8 mouse cellular contexts compared by ENCODE assay signal in the genomic region with DNA sequence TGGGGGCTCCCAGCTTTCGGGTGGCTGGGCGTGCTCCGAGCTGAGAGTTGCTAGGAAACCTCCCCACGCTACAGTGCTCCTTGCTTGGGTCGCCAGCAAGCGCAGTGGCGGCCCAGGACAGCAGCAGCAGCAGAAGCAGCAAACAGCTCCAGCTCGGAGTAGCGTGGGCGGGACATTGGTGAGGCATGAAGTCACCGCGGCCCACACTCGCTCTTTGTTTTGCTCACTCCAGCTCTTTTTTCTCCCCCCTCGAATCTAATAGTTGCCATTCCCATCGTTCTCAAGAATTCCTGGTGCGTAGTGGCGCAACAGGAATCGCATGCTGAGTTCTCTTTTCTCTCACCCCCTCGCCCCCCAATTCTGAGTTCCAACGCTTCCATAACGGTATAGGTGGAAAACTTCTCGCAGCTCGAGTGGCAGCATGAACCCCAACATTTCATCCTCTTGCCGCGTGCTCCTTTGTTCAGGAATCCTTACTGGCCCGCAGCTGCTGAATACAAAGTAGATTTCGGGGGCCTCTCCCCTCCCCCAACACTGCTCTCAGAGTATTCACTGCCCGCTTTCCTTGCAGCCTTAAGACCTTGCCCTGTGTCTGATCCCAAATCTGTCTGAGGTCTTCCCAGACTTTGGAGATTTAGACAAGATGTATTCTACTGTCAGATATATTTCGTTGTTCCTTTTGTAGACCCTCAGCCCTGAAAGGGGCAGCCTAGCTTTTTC. TPM values are rescaled to one million over a fixed set of nuclear protein-coding genes. Genes with fewer than 3 reads are reported as not detected.
DNase-seq lines count a peak whose midpoint lies in the region; ATAC-seq and TF ChIP-seq lines count a peak whose summit lies in the region.

Itgb8 (minus strand) TSS at position 107 of the 720 bp plus-strand sequence.

- H3K9ac ChIP-seq in hindbrain, embryonic 12.5 days: peak within 1 kb of the TSS; percentile 75
- peak within 1 kb of the TSS; percentile 82 for H3K9ac ChIP-seq in lung, embryonic 14.5 days
- H3K9ac ChIP-seq in neural tube, embryonic 15.5 days (replicated peaks): peak within 1 kb of the TSS; percentile 58

- no peaks in the 10 kb centered on the region for H3K9me3 ChIP-seq in hindbrain, embryonic 12.5 days (replicated peaks)
- H3K9me3 ChIP-seq in lung, embryonic 14.5 days (ENCODE audit: low read depth, low read length): no peaks in the 10 kb centered on the region
- no peaks in the 10 kb centered on the region for H3K9me3 ChIP-seq in neural tube, embryonic 15.5 days (replicated peaks)

- TF ChIP-seq CTCF in lung, embryonic 14.5 days (IDR thresholded peaks at IDR 0.05; ENCODE audit: low read depth): no peak

- H3K27me3 ChIP-seq in hindbrain, embryonic 12.5 days: no peaks in the 10 kb centered on the region
- H3K27me3 ChIP-seq in lung, embryonic 14.5 days (ENCODE audit: insufficient read depth, low read length): 0 out of 2 replicates have a peak, but pooled peaks cover 3% of the 10 kb centered on the region
- no peaks in the 10 kb centered on the region for H3K27me3 ChIP-seq in neural tube, embryonic 15.5 days (replicated peaks)

- H3K4me1 ChIP-seq in hindbrain, embryonic 12.5 days: peaks cover 19% of the 10 kb centered on the region
- 0 out of 2 replicates have a peak, but pooled peaks cover 4% of the 10 kb centered on the region for H3K4me1 ChIP-seq in lung, embryonic 14.5 days (ENCODE audit: insufficient read depth)
- peaks cover 28% of the 10 kb centered on the region for H3K4me1 ChIP-seq in neural tube, embryonic 15.5 days

- WGBS in hindbrain, embryonic 12.5 days: 1% methylated on average over 29 of the region's 29 CpGs
- WGBS in lung, embryonic 14.5 days: under 1% methylated on average over 29 of the region's 29 CpGs
- WGBS in neural tube, embryonic 15.5 days: under 1% methylated on average over 29 of the region's 29 CpGs

- DNase-seq in R1 (ENCODE audit: low read depth, low spot score): peak; percentile 68
- peak; percentile 15 for DNase-seq in cerebellum, adult 8-10 months
- peak; percentile 56 to 64 for DNase-seq in layer of hippocampus, postnatal 10 days (ENCODE audit: low spot score in 2 of 2)
- DNase-seq in lung, embryonic 14.5 days: peak; percentile 93
- DNase-seq in thymus, postnatal 14 days: peak; percentile 42

- H3K4me3 ChIP-seq in hindbrain, embryonic 12.5 days: peak within 1 kb of the TSS; percentile 54
- H3K4me3 ChIP-seq in lung, embryonic 14.5 days (ENCODE audit: low read depth, low read length): peak within 1 kb of the TSS; percentile 64
- H3K4me3 ChIP-seq in neural tube, embryonic 15.5 days (replicated peaks): peak within 1 kb of the TSS; percentile 61

- H3K27ac ChIP-seq in hindbrain, embryonic 12.5 days: peak within 1 kb of the TSS; percentile 93
- peak within 1 kb of the TSS; percentile 94 for H3K27ac ChIP-seq in lung, embryonic 14.5 days (ENCODE audit: low read depth)
- peak within 1 kb of the TSS; percentile 88 for H3K27ac ChIP-seq in neural tube, embryonic 15.5 days (replicated peaks)

- no peaks in the 10 kb centered on the region for H3K36me3 ChIP-seq in hindbrain, embryonic 12.5 days
- no peaks in the 10 kb centered on the region for H3K36me3 ChIP-seq in lung, embryonic 14.5 days (ENCODE audit: insufficient read depth)
- no peaks in the 10 kb centered on the region for H3K36me3 ChIP-seq in neural tube, embryonic 15.5 days

- H3K4me2 ChIP-seq in hindbrain, embryonic 12.5 days (replicated peaks): peak within 1 kb of the TSS; percentile 70
- peak within 1 kb of the TSS; percentile 92 for H3K4me2 ChIP-seq in lung, embryonic 14.5 days
- H3K4me2 ChIP-seq in neural tube, embryonic 15.5 days: peak within 1 kb of the TSS; percentile 71

- peak; percentile 85 for ATAC-seq in frontal cortex, adult (ENCODE audit: low TSS enrichment)
- ATAC-seq in hindbrain, embryonic 12.5 days (ENCODE audit: low FRiP score): peak; percentile 94
- peak; percentile 98 for ATAC-seq in lung, embryonic 14.5 days (ENCODE audit: insufficient read depth)
- peak; percentile 95 for ATAC-seq in neural tube, embryonic 15.5 days (ENCODE audit: low FRiP score)

RNA-seq across cellular contexts. Expression of gene Itgb8, which starts in this region (rescaled TPM):
- 21.3 and 22.3 TPM in 2 replicates for polyA plus RNA-seq in hindbrain, embryonic 12.5 days (2016; fragmentation: Nextera tagmentation; extraction: Ambion mirVana)
- total RNA-seq in layer of hippocampus, postnatal 10 days (2021): 10 to 100 TPM; 31.2 TPM
- polyA plus RNA-seq in lung, embryonic 14.5 days (2014; fragmentation: Nextera tagmentation; extraction: Ambion mirVana): 4.1 and 4.6 TPM in 2 replicates
- polyA plus RNA-seq in neural tube, embryonic 15.5 days (2015; fragmentation: Nextera tagmentation; extraction: Ambion mirVana): 6.0 and 6.8 TPM in 2 replicates

Comparison
In these comparisons a context has a peak if more than half of its experiments do, and no peak if none do; other contexts are left out.
1. Peak in every context shown above with its lines: DNase-seq, ATAC-seq, H3K4me3 ChIP-seq and H3K27ac ChIP-seq.
2. DNase-seq: peak in every context shown above with its lines; median percentile 93 in lung, embryonic 14.5 days; 68 in R1; 60 in layer of hippocampus, postnatal 10 days; 42 in thymus, postnatal 14 days; 15 in cerebellum, adult 8-10 months.